Mouse (Mus musculus): ENCODE data around the gene Inf2. TPM values are rescaled to one million over a fixed set of nuclear protein-coding genes. Genes with fewer than 3 reads are reported as not detected.

The Inf2 gene
- total and polyA plus RNA-seq, 3 experiments: 13.9 to 131 (median 36.6) TPM

DNA sequence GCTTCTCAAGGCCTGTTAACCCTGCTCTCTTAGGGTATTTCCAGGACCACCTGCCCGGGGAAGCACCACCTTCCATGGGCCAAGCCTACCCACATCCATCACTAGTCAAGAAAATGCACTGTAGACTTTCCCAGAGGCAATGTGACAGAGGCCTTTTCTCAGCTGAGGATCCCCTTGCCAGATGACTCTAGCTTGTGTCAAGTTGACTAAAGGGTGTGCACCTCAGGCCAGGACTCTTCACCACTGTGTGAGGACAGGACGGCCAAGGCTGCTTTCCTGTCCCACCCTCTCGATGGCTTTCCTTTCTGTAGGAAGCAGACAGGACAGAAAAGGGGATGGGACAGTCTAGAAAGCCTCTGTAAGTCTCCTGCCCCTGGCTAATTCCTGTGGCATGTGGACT, 3.1 kb downstream of the Inf2 start:
- in situ Hi-C loops (cut with MboI; ENCODE audit: low pct_ligation_motif_present, low pct_unique_long_range_greater_than_20kb, low sequenced_read_pairs): no loop called here
- no peak overlapping the region for H3K4me2 ChIP-seq (ENCODE audit: insufficient read depth, low read depth, poor library complexity, severe bottlenecking)
- H3K9ac ChIP-seq (ENCODE audit: insufficient read depth, low read depth): no peak overlapping the region
- H3K36me3 ChIP-seq (replicated peaks in 1 of 2; ENCODE audit: control insufficient read depth in 1 of 2, insufficient read depth in 1 of 2, low read length in 1 of 2): peaks cover 0 to 65% of the 10 kb centered on the region in 2 experiments
- no peak for DNase-seq (ENCODE audit: extremely low read depth)
- H3K27ac ChIP-seq (ENCODE audit: insufficient read depth, low read depth): no peak overlapping the region
- TF ChIP-seq ETS1 (conservative IDR thresholded peaks at IDR 0.05; ENCODE audit: low read depth, low read length): peak; percentile 75
- no peak for TF ChIP-seq RAD21 (IDR thresholded peaks at IDR 0.05; ENCODE audit: low read depth, low read length)
- H3K79me2 ChIP-seq (replicated peaks; ENCODE audit: control insufficient read depth, extremely low read depth, insufficient read depth, poor library complexity, severe bottlenecking): peaks cover 68% of the 10 kb centered on the region
- H3K4me3 ChIP-seq (replicated peaks in 1 of 3; ENCODE audit: low read depth in 2 of 3, low read length in 2 of 3, poor library complexity in 1 of 3): peak overlapping the region in 2 of 3 experiments; percentile 82 to 91
- no peaks in the 10 kb centered on the region for H3K27me3 ChIP-seq (replicated peaks)
- dilution Hi-C loops (cut with MboI; ENCODE audit: extremely low pct_ligation_motif_present, extremely low pct_unique_long_range_greater_than_20kb, low sequenced_read_pairs): no loop called here
- H3K9me3 ChIP-seq (replicated peaks; ENCODE audit: low read length): no peaks in the 10 kb centered on the region
- peaks cover 67 to 68% of the 10 kb centered on the region in 2 experiments for H3K4me1 ChIP-seq (ENCODE audit: control insufficient read depth in 1 of 2, insufficient read depth in 2 of 2)

DNA sequence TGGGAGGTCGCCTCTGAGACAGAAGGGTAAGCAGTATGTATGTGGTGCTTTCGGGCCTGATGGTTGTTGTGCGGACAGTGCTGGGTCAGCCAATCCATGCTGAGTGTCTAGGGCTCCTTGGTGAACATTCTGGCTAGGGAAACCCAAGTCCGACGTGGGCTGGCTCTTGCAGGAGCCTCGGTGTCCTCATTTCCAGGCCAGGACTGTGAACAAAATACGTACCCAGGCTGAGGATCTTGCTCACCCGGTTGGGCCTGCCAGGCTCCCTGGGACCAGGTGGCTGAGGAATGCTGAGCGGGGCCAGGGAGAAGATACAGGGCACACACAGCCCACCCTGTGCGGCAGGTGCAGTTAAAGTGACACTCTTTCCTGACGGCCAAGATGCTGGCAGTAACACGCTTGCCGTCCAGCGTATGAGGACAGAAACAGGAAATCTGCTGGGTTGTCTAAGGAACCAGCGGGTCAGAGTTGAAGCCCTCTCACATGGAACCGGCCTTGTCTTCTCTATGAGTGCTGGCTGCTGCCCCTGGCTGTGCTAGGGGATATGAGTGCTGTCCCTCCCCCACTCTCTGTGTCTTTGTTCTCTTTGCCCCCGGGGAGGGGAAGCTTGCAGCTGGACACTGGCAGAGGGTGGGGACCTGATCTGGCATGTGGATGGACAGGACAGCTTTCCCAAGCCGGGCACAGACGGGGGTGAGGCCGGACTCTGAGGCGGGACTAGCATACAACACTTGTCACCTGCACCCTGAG, 4.6 kb downstream of the Inf2 start:
- Histone ChIP-seq H3K27ac (ENCODE audit: insufficient read depth, low read depth) (peak overlapping the region; percentile 80), H3K79me2 (replicated peaks; ENCODE audit: control insufficient read depth, extremely low read depth, insufficient read depth, poor library complexity, severe bottlenecking) (peaks cover 82% of the 10 kb centered on the region), H3K4me1 (ENCODE audit: control insufficient read depth in 1 of 2, insufficient read depth in 2 of 2) (peaks cover 62 to 68% of the 10 kb centered on the region in 2 experiments), H3K9me3 (replicated peaks; ENCODE audit: low read length) (no peaks in the 10 kb centered on the region), H3K4me3 (replicated peaks in 1 of 3; ENCODE audit: low read depth in 2 of 3, low read length in 2 of 3, poor library complexity in 1 of 3) (peak overlapping the region; percentile 1 to 82 (median 11)), H3K4me2 (ENCODE audit: insufficient read depth, low read depth, poor library complexity, severe bottlenecking) (peak overlapping the region; percentile 84; the same call in 1 of the 2 replicates), H3K9ac (ENCODE audit: insufficient read depth, low read depth) (peak overlapping the region; percentile 17; the same call in 1 of the 2 replicates), H3K27me3 (replicated peaks) (no peaks in the 10 kb centered on the region), H3K36me3 (replicated peaks in 1 of 2; ENCODE audit: control insufficient read depth in 1 of 2, insufficient read depth in 1 of 2, low read length in 1 of 2) (peaks cover 0 to 79% of the 10 kb centered on the region in 2 experiments)
- in situ Hi-C loops (cut with MboI; ENCODE audit: low pct_ligation_motif_present, low pct_unique_long_range_greater_than_20kb, low sequenced_read_pairs): no loop called here
- dilution Hi-C loops (cut with MboI; ENCODE audit: extremely low pct_ligation_motif_present, extremely low pct_unique_long_range_greater_than_20kb, low sequenced_read_pairs): no loop called here
- DNase-seq (ENCODE audit: extremely low read depth): no peak
- TF ChIP-seq USF2 (conservative IDR thresholded peaks at IDR 0.05; ENCODE audit: low read depth, low read length) (no peak), NRF1 (IDR thresholded peaks at IDR 0.05; ENCODE audit: low read depth, low read length) (no peak), POLR2AphosphoS2 (IDR thresholded peaks at IDR 0.05; ENCODE audit: low read depth, low read length) (no peak), MXI1 (IDR thresholded peaks at IDR 0.05; ENCODE audit: low read depth, low read length) (peak; percentile 39), MAX (IDR thresholded peaks at IDR 0.05; ENCODE audit: low read length) (peak; percentile 15; the same call in 1 of the 2 replicates), CHD2 (IDR thresholded peaks at IDR 0.05; ENCODE audit: low read length) (0 out of 2 replicates have a peak, but pooled peaks have one; percentile 49), RCOR1 (conservative IDR thresholded peaks at IDR 0.05; ENCODE audit: low read depth, low read length) (peak; percentile 31; the same call in 1 of the 2 replicates), MAZ (IDR thresholded peaks at IDR 0.05; ENCODE audit: low read depth, low read length) (no peak)

Measured in CH12.LX (cell line).